Mouse (Mus musculus) heart, postnatal 36 days (tissue): ENCODE results near the gene Speg. TPM values are rescaled to one million over a fixed set of nuclear protein-coding genes. Genes with fewer than 3 reads are reported as not detected.
A peak's percentile ranks its signal among the peaks of the same experiment; 100 is the strongest.

ENCODE experiments used
- DNase-seq, 2 experiments: peaks; one replicate each; pipeline ENCODE4 v3.0.0; 2021 to 2022
- intact Hi-C: fragments of 180-260 bp; cut with DNase I; formaldehyde crosslinking; loops from one replicate; pipeline ENCODE4 v1.15.1; 2025
- total RNA-seq, 2 experiments: library from RNA; stranded (reverse); gene quantifications; 2 replicates each; pipeline ENCODE4 v1.2.3; 2021

The Speg gene
- total RNA-seq, 2 experiments from 2014 or later = 120 to 128 TPM

GRCm38 (mm10) chr1:75451900-75452299 is 76.8 kb downstream of the Speg start:
- no peak for DNase-seq
- intact Hi-C loops = no loop called here

- no peak for DNase-seq
- intact Hi-C loops = no loop called here
Measured at GRCm38 (mm10) chr1:75455433-75455832, 80.3 kb downstream of the Speg start.

- no peak for DNase-seq
- intact Hi-C loops = no loop called here
Measured at GRCm38 (mm10) chr1:75455948-75456347, 80.9 kb downstream of the Speg start.

GRCm38 (mm10) chr1:75456746-75457564 is 81.9 kb downstream of the Speg start:
- intact Hi-C loops = no loop called here

GRCm38 (mm10) chr1:75457710-75458024 is 82.6 kb downstream of the Speg start:
- no peak for DNase-seq
- intact Hi-C loops = no loop called here

More at GRCm38 (mm10) chr1:75456746-75457564, 81.9 kb downstream of the Speg start:
- no peak for DNase-seq

GRCm38 (mm10) chr1:75458025-75458788 is 83.1 kb downstream of the Speg start:
- peak; percentile 43 to 65 for DNase-seq
- intact Hi-C loops = no loop called here

DNA sequence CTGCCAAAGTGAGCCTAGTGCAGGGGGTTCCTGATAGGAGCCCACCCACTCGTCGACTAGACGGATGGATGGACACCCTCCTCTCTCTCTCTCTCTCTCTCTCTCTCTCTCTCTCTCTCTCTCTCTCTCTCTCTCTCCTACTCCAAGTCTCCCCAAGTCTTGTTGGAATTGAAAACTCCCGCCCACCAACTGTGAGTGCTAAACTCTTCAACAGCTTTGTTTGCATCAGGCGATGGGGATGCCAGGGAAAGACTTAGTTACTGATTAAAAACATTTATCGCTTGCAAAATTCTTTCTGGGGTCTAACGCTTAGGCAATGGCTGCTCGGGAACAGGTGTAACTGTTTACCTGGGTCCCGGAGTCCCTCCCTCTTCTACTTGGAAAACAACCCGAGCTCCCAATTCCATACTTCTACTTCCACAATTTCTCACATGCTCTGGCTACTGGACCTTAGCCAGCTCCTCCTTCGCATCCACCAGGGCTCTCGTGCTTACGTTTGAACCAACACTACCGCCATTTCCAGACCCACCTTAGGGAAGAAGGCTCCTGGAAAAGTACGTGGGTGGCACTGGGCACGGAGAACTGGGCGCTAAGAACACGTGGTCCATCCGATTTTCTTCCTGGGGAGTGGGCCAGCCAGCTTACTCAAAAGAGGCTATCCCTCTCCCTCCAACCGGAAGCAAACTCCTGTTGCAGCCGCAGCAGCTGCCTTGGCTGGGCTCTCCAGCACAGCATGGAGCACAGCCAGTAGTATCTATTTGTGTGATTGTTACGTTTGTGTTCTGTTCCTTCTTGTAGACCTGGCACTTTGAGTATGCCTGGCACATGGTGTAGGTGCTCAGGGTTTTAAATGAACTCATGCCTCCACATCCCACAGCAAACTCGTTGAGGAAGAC is 83.9 kb downstream of the Speg start:
- intact Hi-C loops = no loop called here
- peak in 1 of 2 experiments; percentile 40 for DNase-seq

GRCm38 (mm10) chr1:75460297-75460696 is 85.2 kb downstream of the Speg start:
- DNase-seq = no peak
- intact Hi-C loops = no loop called here

DNA sequence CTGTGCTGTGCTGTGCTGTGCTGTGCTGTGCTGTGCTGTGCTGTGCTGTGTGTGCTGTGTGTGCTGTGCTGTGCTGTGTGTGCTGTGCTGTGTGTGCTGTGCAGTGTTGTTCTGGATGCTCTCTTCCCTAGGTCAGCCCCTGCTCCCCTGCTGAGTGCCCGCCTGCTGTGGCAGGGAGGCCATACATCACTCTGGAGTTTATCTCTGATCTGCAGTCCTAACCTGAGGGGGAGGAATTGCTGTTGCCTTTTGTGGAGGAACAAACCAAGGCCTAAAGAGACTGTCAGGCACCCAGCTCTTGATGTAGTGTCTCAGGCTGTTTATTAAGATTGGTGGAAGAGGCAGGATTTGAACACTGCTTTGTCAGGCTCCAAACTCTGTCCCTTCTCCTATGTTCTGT is 87.5 kb downstream of the Speg start:
- DNase-seq = no peak
- intact Hi-C loops = no loop called here

DNA sequence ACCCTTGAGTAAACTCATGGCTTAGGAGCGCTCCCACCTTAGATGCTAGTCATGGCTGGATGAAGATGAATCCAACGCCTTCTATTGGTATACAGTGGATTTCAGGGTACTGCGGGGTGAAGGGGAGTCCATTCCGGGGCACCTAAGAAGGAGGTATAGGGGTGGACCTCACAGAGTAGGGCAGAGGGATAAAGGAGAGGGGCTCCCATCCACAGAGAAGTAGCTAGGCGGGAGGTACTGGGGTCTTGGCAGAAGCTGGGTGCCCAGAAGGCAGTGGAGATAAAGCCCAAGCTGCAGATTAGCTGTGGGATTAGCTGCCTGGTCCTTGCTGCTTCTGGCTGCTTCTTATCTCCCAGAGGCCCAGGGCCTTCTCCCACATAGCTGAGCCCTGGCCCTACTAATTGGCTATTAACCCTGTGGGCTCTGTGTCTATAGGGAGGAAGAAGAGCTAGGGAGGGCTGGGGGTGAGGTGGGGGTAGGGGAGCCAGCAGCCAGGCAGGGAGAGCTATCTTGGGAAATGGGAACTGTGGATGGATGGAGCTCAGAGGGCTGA is 88.6 kb downstream of the Speg start:
- no peak for DNase-seq
- intact Hi-C loops = no loop called here

- intact Hi-C loops = loop anchor here (1.0 kb wide), 2 partner anchors 21 to 124 kb away; no protein-coding TSS in a partner anchor
- DNase-seq = peak; percentile 81 to 82
Measured at GRCm38 (mm10) chr1:75467215-75467927, 92.3 kb downstream of the Speg start.

DNA sequence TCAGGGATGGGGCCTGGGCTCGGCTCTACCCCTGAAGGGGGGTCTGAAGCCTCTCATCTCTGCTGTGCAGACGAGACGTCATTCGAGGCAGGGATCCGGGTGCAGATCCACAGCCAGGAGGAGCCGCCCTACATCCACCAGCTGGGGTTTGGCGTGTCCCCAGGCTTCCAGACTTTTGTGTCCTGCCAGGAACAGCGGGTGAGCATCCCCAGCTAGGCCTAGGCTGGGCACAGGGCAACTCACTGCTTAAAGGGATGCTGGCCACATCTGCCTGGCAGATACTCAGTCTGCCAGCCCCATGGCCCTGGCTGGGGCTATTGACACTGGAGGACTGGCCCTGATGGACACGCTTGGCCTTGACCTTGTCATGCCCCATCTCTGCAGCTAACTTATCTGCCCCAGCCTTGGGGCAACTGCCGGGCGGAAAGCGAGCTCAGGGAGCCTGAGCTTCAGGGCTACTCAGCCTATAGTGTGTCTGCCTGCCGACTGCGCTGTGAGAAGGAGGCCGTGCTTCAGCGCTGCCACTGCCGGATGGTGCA is 94.3 kb downstream of the Speg start:
- intact Hi-C loops = no loop called here

GRCm38 (mm10) chr1:75476441-75476840 is 101.3 kb downstream of the Speg start:
- intact Hi-C loops = loop anchor here (5.0 kb wide), 1 partner anchor 46 kb away; the partner anchor contains the start of gene Stk11ip
- DNase-seq = no peak

More for the DNA sequence above, 94.3 kb downstream of the Speg start:
- DNase-seq = no peak

GRCm38 (mm10) chr1:75477264-75477965 is 102.3 kb downstream of the Speg start:
- DNase-seq = peak; percentile 81 to 82
- intact Hi-C loops = loop anchor here (1.0 to 5.0 kb wide), 3 partner anchors 45 to 120 kb away; partner anchors contain the start of gene Stk11ip

- intact Hi-C loops = loop anchor here (1.0 to 5.0 kb wide), 3 partner anchors 44 to 119 kb away; partner anchors contain the start of gene Stk11ip
Measured at GRCm38 (mm10) chr1:75477966-75478290, 102.8 kb downstream of the Speg start.

DNA sequence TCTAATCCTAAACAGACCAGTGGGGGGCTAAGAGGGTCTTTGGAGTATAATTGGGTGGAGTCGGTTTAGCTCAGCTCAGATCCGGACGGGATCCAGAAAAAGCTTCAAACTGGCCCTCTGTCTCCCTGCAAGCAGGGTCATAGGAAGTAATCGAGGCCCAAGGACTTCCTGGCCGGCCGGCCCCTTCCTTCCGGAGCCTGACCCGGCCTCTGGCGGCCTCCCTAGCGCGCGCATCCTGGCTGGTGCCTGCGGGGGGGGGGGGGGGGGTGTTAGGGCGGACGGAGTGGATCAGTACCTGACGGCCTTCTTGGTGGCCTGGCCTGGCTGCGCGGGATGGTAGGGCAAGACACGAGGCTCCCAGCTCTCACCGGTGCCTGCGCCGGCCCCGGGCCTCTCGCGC is 103.4 kb downstream of the Speg start:
- intact Hi-C loops = loop anchor here (5.0 kb wide), 1 partner anchor 44 kb away; the partner anchor contains the start of gene Stk11ip

More at GRCm38 (mm10) chr1:75477966-75478290, 102.8 kb downstream of the Speg start:
- DNase-seq = no peak

GRCm38 (mm10) chr1:75478916-75479634 is 104.0 kb downstream of the Speg start, which contains the start of the genes Chpf and Tmem198:
Gene Chpf (minus strand): TSS chr1:75479307.
Gene Tmem198 (plus strand): TSS chr1:75479532.
- intact Hi-C loops = loop anchor here (5.0 kb wide), 1 partner anchor 43 kb away; the partner anchor contains the start of gene Stk11ip
- DNase-seq = peak; percentile 92 to 96

More for the DNA sequence above, 103.4 kb downstream of the Speg start:
- DNase-seq = peak in 1 of 2 experiments; percentile 53

- intact Hi-C loops = loop anchor here (5.0 kb wide), 1 partner anchor 43 kb away; the partner anchor contains the start of gene Stk11ip
- DNase-seq = no peak
Measured at GRCm38 (mm10) chr1:75479635-75479989, 104.5 kb downstream of the Speg start.
